Mouse (Mus musculus) kidney, adult 18-20 months (tissue): ENCODE data around the gene Ggt1.
"Not testable (repeated sequence)": the region's sequence is repeated elsewhere in the genome, so short reads cannot be mapped to it uniquely, and the experiment has no call there.

Source experiments
- DNase-seq: peaks from one replicate; pipeline ENCODE4 v3.0.0; 2021

Gene Ggt1

GRCm38 (mm10) chr10:75551175-75551574, 10.2 kb upstream of the Ggt1 start:
- DNase-seq = no peak

GRCm38 (mm10) chr10:75552106-75552505, 9.3 kb upstream of the Ggt1 start:
- no peak for DNase-seq

GRCm38 (mm10) chr10:75552701-75553450, 8.5 kb upstream of the Ggt1 start:
- no peak for DNase-seq

- DNase-seq = no peak
Measured at GRCm38 (mm10) chr10:75554090-75554489, 7.3 kb upstream of the Ggt1 start.

- no peak for DNase-seq
Measured at GRCm38 (mm10) chr10:75555557-75555956, 5.8 kb upstream of the Ggt1 start.

GRCm38 (mm10) chr10:75556026-75556425, 5.4 kb upstream of the Ggt1 start:
- no peak for DNase-seq

- peak; percentile 36 for DNase-seq
Measured at GRCm38 (mm10) chr10:75558515-75558914, 2.9 kb upstream of the Ggt1 start.

- no peak for DNase-seq
Measured at GRCm38 (mm10) chr10:75559041-75559675, 2.2 kb upstream of the Ggt1 start.

- peak; percentile 72 for DNase-seq
Measured at GRCm38 (mm10) chr10:75559676-75560548, 1.5 kb upstream of the Ggt1 start, which contains the start of gene Lrrc75b. Lrrc75b (minus strand) TSS chr10:75560330.

- DNase-seq = no peak
Measured at GRCm38 (mm10) chr10:75560549-75560899, 880 bp upstream of the Ggt1 start.

- DNase-seq = no peak
Measured at GRCm38 (mm10) chr10:75562596-75562995, 1.2 kb downstream of the Ggt1 start.

- DNase-seq = peak; percentile 16
Measured at GRCm38 (mm10) chr10:75564687-75565265, 3.4 kb downstream of the Ggt1 start.

- no peak for DNase-seq
Measured at GRCm38 (mm10) chr10:75565436-75565835, 4.0 kb downstream of the Ggt1 start.

- DNase-seq = peak; percentile 86
Measured at GRCm38 (mm10) chr10:75565906-75566305, 4.5 kb downstream of the Ggt1 start.

- no peak for DNase-seq
Measured at GRCm38 (mm10) chr10:75566321-75566720, 4.9 kb downstream of the Ggt1 start.

- DNase-seq = not testable (repeated sequence)
Measured at GRCm38 (mm10) chr10:75566765-75567164, 5.4 kb downstream of the Ggt1 start.

GRCm38 (mm10) chr10:75568029-75568428, 6.6 kb downstream of the Ggt1 start:
- DNase-seq = no peak

GRCm38 (mm10) chr10:75568441-75568840, 7.0 kb downstream of the Ggt1 start:
- DNase-seq = peak; percentile 79

- DNase-seq = no peak
Measured at GRCm38 (mm10) chr10:75568851-75569250, 7.4 kb downstream of the Ggt1 start.

- peak; percentile 81 for DNase-seq
Measured at GRCm38 (mm10) chr10:75570981-75571657, 9.7 kb downstream of the Ggt1 start.

GRCm38 (mm10) chr10:75571937-75572336, 10.5 kb downstream of the Ggt1 start:
- DNase-seq = no peak

GRCm38 (mm10) chr10:75573181-75573580, 11.8 kb downstream of the Ggt1 start:
- DNase-seq = peak; percentile 74

- DNase-seq = no peak
Measured at GRCm38 (mm10) chr10:75573965-75574364, 12.6 kb downstream of the Ggt1 start.
